Mouse (Mus musculus) intestine, postnatal 0 days (tissue): ENCODE data around the gene Znrf2. TPM values are rescaled to one million over a fixed set of nuclear protein-coding genes. Genes with fewer than 3 reads are reported as not detected.

ENCODE experiments used
- ATAC-seq: fragments of 200-750 bp; cut with Nextera tagmentation; 2 replicates; pipeline ENCODE4 v1.8.0; 2017; ENCODE audit warnings: mild to moderate bottlenecking, moderate TSS enrichment, moderate library complexity
- H3K27ac ChIP-seq: fragments of 300-500 bp; sonication (generic); 2 replicates; pipeline ENCODE4 v1.5.1; 2014; ENCODE audit warnings: mild to moderate bottlenecking, low read depth, low read length, moderate library complexity
- H3K27me3 ChIP-seq: fragments of 300-500 bp; sonication (generic); replicated peaks from 2 replicates; pipeline ENCODE4 v1.6.1; 2014; ENCODE audit warnings: low read length, mixed read lengths; ENCODE audit not compliant: control insufficient read depth, insufficient read depth
- H3K36me3 ChIP-seq: fragments of 300-500 bp; sonication (generic); 2 replicates; pipeline ENCODE4 v1.6.1; 2014; ENCODE audit warnings: mild to moderate bottlenecking, moderate library complexity; ENCODE audit not compliant: control insufficient read depth, insufficient read depth
- H3K4me1 ChIP-seq: fragments of 300-500 bp; sonication (generic); replicated peaks from 2 replicates; pipeline ENCODE4 v1.6.1; 2014; ENCODE audit warnings: antibody characterized with exemption, low read length, mixed read lengths; ENCODE audit not compliant: control insufficient read depth, insufficient read depth
- H3K4me2 ChIP-seq: fragments of 300-500 bp; sonication (generic); replicated peaks from 2 replicates; pipeline ENCODE4 v1.6.1; 2014; ENCODE audit warnings: low read depth, mild to moderate bottlenecking, moderate library complexity
- H3K4me3 ChIP-seq: fragments of 300-500 bp; sonication (generic); 2 replicates; pipeline ENCODE4 v1.5.1; 2014; ENCODE audit warnings: low read depth, low read length
- H3K9ac ChIP-seq: fragments of 300-500 bp; sonication (generic); 2 replicates; pipeline ENCODE4 v1.6.1; 2014; ENCODE audit warnings: mild to moderate bottlenecking, low read depth, low read length
- H3K9me3 ChIP-seq: fragments of 300-500 bp; sonication (generic); 2 replicates; pipeline ENCODE4 v1.6.1; 2016; ENCODE audit warnings: mixed run types; ENCODE audit not compliant: control insufficient read depth
- CTCF ChIP-seq: sonication (generic); IDR thresholded peaks from 2 replicates; pipeline ENCODE4 v1.5.1; 2016; ENCODE audit warnings: low read depth, mild to moderate bottlenecking, control low read depth, antibody characterized with exemption, moderate library complexity
- WGBS: fragments of 180-500 bp; shearing (Covaris S2); extraction: QIAGEN DNeasy Blood & Tissue Kit; methylation state at CpG from one replicate; pipeline ENCODE4 v1.1.7; 2014; 5-methylcytosine and 5-hydroxymethylcytosine counted together
- polyA plus RNA-seq: library from polyadenylated mRNA; unstranded; fragments of >200 nt; fragmentation: Nextera tagmentation; extraction: Ambion mirVana; gene quantifications from 2 replicates; pipeline ENCODE4 v1.2.1, GENCODE M21; 2015

Gene Znrf2
- polyA plus RNA-seq, 1 experiment from 2014 or later: 7.8 TPM

GRCm38 (mm10) chr6:54777661-54778060, 39.1 kb upstream of the Znrf2 start:
- Histone ChIP-seq H3K9me3 (no peaks in the 10 kb centered on the region), H3K9ac (no peak overlapping the region), H3K36me3 (no peaks in the 10 kb centered on the region), H3K4me2 (no peak overlapping the region; the same call in 1 of the 2 replicates), H3K27ac (no peak overlapping the region), H3K4me1 (0 out of 2 replicates have a peak, but pooled peaks cover 3% of the 10 kb centered on the region), H3K4me3 (no peak overlapping the region), H3K27me3 (no peaks in the 10 kb centered on the region)
- TF ChIP-seq CTCF: no peak
- WGBS: 37% methylated on average over 8 of the region's 8 CpGs
- ATAC-seq: peak; percentile 70

- Histone ChIP-seq H3K4me3 (no peak overlapping the region), H3K4me2 (no peak overlapping the region), H3K9me3 (no peaks in the 10 kb centered on the region), H3K9ac (no peak overlapping the region), H3K4me1 (0 out of 2 replicates have a peak, but pooled peaks cover 3% of the 10 kb centered on the region), H3K27ac (no peak overlapping the region), H3K27me3 (no peaks in the 10 kb centered on the region), H3K36me3 (no peaks in the 10 kb centered on the region)
- no peak for TF ChIP-seq CTCF
- whole genome bisulfite sequencing: 63% methylated on average over 5 of the region's 5 CpGs
- ATAC-seq: no peak
Observed at GRCm38 (mm10) chr6:54779968-54780367, 36.7 kb upstream of the Znrf2 start.

- Histone ChIP-seq H3K27me3 (no peaks in the 10 kb centered on the region), H3K4me3 (no peak overlapping the region), H3K36me3 (no peaks in the 10 kb centered on the region), H3K27ac (no peak overlapping the region), H3K9me3 (no peaks in the 10 kb centered on the region), H3K4me1 (0 out of 2 replicates have a peak, but pooled peaks cover 3% of the 10 kb centered on the region), H3K4me2 (no peak overlapping the region), H3K9ac (no peak overlapping the region)
- 49% methylated on average over 5 of the region's 5 CpGs for WGBS
- ATAC-seq: no peak
- no peak for TF ChIP-seq CTCF
Observed at GRCm38 (mm10) chr6:54780569-54781304, 36.0 kb upstream of the Znrf2 start.

GRCm38 (mm10) chr6:54781881-54782280, 34.8 kb upstream of the Znrf2 start:
- Histone ChIP-seq H3K4me1 (0 out of 2 replicates have a peak, but pooled peaks cover 3% of the 10 kb centered on the region), H3K4me2 (no peak overlapping the region), H3K27ac (no peak overlapping the region), H3K36me3 (no peaks in the 10 kb centered on the region), H3K4me3 (no peak overlapping the region), H3K9ac (no peak overlapping the region), H3K9me3 (no peaks in the 10 kb centered on the region), H3K27me3 (no peaks in the 10 kb centered on the region)
- WGBS: 56% methylated on average over 6 of the region's 6 CpGs
- no peak for TF ChIP-seq CTCF
- no peak for ATAC-seq

- no peak for ATAC-seq
- 76% methylated on average over 5 of the region's 5 CpGs for WGBS
- no peak overlapping the region for H3K4me2 ChIP-seq
Observed at GRCm38 (mm10) chr6:54785098-54785730, 31.5 kb upstream of the Znrf2 start.

GRCm38 (mm10) chr6:54786766-54787165, 29.9 kb upstream of the Znrf2 start:
- H3K27me3 ChIP-seq: no peaks in the 10 kb centered on the region
- 88% methylated on average over 5 of the region's 5 CpGs for WGBS
- no peak for ATAC-seq
- H3K9me3 ChIP-seq: no peaks in the 10 kb centered on the region
- no peak overlapping the region for H3K4me3 ChIP-seq
- no peak for TF ChIP-seq CTCF
- no peak overlapping the region for H3K9ac ChIP-seq
- peaks cover 5% of the 10 kb centered on the region for H3K4me1 ChIP-seq
- H3K27ac ChIP-seq: no peak overlapping the region
- H3K4me2 ChIP-seq: no peak overlapping the region
- H3K36me3 ChIP-seq: no peaks in the 10 kb centered on the region

More at GRCm38 (mm10) chr6:54785098-54785730, 31.5 kb upstream of the Znrf2 start:
- no peaks in the 10 kb centered on the region for H3K9me3 ChIP-seq
- no peaks in the 10 kb centered on the region for H3K27me3 ChIP-seq
- H3K4me3 ChIP-seq: no peak overlapping the region
- no peak overlapping the region for H3K27ac ChIP-seq
- no peak overlapping the region for H3K9ac ChIP-seq
- peaks cover 5% of the 10 kb centered on the region for H3K4me1 ChIP-seq
- TF ChIP-seq CTCF: no peak
- no peaks in the 10 kb centered on the region for H3K36me3 ChIP-seq
